Mouse (Mus musculus) spleen, adult 18-20 months (tissue): ENCODE data around the gene Nudt13.

Experiments used
- DNase-seq, 2 experiments: peaks; one replicate each; pipeline ENCODE4 v3.0.0; 2022; ENCODE audit warnings: mixed read lengths in 2 of 2

The Nudt13 gene

DNA sequence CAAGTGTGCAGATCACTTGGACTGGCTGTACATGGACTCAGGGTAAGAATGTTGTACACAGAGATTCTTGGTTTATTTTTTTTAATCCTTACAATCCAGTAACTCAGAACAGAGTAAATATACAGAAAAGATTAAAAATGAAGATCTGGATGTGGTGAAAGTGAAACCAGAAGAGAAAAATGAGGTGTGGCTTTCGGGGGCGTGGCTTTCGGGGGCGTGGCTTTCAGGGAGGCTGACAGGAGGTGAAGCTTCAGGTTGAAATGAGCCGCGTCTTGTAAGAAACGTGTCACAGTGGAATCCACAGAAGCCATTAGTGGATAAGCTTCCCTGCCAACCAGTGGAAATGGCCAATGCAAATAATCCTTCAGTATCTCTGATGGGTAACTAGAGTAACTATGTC, 46.4 kb downstream of the Nudt13 start:
- DNase-seq, result peak in 1 of 2 experiments; percentile 13

DNA sequence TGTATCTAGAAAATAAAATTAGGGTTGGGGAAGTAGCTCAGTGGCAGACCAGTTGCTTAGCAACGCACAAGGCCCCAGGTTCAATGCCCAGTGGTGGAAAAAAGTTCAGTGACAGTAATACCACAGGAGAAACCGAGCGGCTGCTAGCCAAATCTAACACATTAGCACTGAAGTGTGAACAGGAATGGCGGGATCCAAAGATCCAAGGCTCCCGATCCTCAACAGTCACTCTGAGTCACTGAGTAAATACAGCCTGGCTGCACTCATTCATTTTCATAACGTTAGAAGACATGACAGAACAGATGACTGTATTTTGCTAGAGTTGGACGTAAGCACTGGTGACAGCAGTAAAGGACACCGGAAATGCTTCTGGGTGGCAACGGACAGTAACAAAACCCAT, 51.4 kb downstream of the Nudt13 start:
- no peak for DNase-seq

DNA sequence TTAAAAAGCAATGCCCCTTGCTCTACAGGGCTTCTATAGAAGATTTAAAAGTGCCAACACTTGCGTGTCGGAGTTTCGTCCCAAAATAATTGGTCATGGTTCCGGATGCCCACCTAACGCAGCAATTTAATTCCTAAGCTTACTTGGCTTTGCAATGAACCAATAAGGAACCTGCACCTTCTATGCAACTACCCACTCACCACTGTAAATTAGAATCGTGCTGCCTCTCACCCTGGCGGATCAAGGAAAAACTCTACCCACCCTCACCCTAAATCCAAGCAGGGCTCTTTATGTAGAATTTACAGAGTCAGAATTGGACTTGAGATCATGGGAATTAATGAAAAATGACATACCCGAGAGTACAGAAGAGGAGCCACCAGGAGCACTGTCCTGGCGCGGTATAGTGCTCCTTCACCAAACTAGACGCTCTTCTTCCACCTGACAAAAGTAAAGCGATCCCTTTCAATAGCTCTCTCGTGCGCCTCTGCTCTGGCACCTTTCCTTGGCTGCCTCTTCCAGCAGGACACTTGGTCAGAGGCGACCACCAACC, 53.0 kb downstream of the Nudt13 start:
- no peak for DNase-seq

DNA sequence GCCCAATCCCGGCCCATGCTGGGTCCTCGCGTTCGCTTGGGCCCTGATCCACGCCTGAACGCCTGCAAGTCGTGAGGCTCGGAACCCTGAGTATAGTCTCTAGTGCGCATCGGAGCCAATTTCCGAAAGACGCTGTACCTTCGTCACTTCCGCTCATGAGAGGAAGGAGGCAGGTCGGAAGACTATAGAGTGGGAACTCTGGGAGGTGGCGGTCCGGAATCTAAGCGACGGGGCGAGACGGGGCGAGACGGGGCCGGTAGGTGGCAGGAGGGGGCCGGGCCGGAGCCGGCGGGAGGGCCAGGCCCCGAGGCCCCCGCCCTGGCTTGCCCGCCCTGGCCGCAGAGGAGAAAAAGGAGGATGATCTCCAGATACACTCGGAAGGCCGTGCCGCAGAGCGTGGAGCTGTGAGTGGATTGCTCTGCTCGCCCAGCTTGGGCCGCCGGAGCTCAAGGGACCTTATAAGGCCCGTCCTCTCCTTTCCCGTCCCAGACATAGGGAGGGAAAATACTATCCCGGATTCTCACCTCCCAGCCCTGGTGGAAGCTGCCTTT, 53.6 kb downstream of the Nudt13 start, which contains the start of the genes Ecd and Fam149b:
Ecd (minus strand) TSS at position 131 of the 551 bp plus-strand sequence.
Fam149b (plus strand) TSS at position 172 of the 551 bp plus-strand sequence.
- peak; percentile 85 to 87 for DNase-seq

DNA sequence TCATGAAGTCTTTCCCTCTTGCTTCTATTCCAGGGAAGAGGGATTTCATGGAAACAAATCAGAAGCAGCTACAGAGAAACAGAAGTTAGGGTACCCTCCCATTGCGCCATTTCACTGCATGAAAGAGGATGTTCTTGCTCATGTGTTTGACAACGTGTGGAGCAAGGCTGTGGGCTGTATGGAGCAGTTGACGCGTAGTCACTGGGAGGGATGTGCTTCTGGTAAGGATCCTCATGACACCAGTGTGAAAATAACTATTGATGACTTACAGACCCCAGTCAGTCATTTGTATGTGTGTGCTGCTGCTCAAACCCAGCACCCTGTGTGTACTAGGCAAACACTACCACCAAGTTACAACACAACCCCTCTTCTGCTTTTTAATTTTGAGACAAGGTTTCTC, 68.7 kb downstream of the Nudt13 start:
- no peak for DNase-seq
